Mouse (Mus musculus) forebrain, embryonic 16.5 days (tissue): Measurements from ENCODE around the gene Gm5148. TPM values are rescaled to one million over a fixed set of nuclear protein-coding genes. Genes with fewer than 3 reads are reported as not detected.

ENCODE experiments used
- ATAC-seq: fragments of 200-750 bp; cut with Nextera tagmentation; 2 replicates; pipeline ENCODE4 v1.8.0; 2017; ENCODE audit warnings: mild to moderate bottlenecking, moderate library complexity
- H3K27ac ChIP-seq: fragments of 300-500 bp; sonication (generic); 2 replicates; pipeline ENCODE4 v1.5.1; 2014; ENCODE audit warnings: low read length, control low read depth
- H3K27me3 ChIP-seq: fragments of 300-500 bp; sonication (generic); replicated peaks from 2 replicates; pipeline ENCODE4 v1.6.1; 2014; ENCODE audit warnings: low read length; ENCODE audit not compliant: control insufficient read depth, insufficient read depth
- H3K36me3 ChIP-seq: fragments of 300-500 bp; sonication (generic); 2 replicates; pipeline ENCODE4 v1.6.1; 2014; ENCODE audit not compliant: control insufficient read depth, insufficient read depth
- H3K4me1 ChIP-seq: fragments of 300-500 bp; sonication (generic); replicated peaks from 2 replicates; pipeline ENCODE4 v1.6.1; 2014; ENCODE audit warnings: low read length; ENCODE audit not compliant: control insufficient read depth, insufficient read depth
- H3K4me2 ChIP-seq: fragments of 300-500 bp; sonication (generic); 2 replicates; pipeline ENCODE4 v1.6.1; 2014; ENCODE audit warnings: mild to moderate bottlenecking, low read length, control low read depth
- H3K4me3 ChIP-seq: fragments of 300-500 bp; sonication (generic); replicated peaks from 2 replicates; pipeline ENCODE4 v1.5.1; 2014; ENCODE audit warnings: mild to moderate bottlenecking, low read length, control low read depth
- H3K9ac ChIP-seq: fragments of 300-500 bp; sonication (generic); replicated peaks from 2 replicates; pipeline ENCODE4 v1.6.1; 2014; ENCODE audit warnings: low read depth, low read length, control low read depth
- H3K9me3 ChIP-seq: fragments of 300-500 bp; sonication (generic); 2 replicates; pipeline ENCODE4 v1.6.1; 2016; ENCODE audit warnings: low read length; ENCODE audit not compliant: control insufficient read depth
- WGBS: fragments of 180-500 bp; shearing (Covaris S2); extraction: QIAGEN DNeasy Blood & Tissue Kit; methylation state at CpG from one replicate; pipeline ENCODE4 v1.1.7; 2014; 5-methylcytosine and 5-hydroxymethylcytosine counted together
- polyA plus RNA-seq: library from polyadenylated mRNA; unstranded; fragments of >200 nt; fragmentation: Nextera tagmentation; extraction: Ambion mirVana; gene quantifications from 2 replicates; pipeline ENCODE4 v1.2.1, GENCODE M21; 2015

The Gm5148 gene
- polyA plus RNA-seq, 1 experiment from 2014 or later: 6.1 TPM

DNA sequence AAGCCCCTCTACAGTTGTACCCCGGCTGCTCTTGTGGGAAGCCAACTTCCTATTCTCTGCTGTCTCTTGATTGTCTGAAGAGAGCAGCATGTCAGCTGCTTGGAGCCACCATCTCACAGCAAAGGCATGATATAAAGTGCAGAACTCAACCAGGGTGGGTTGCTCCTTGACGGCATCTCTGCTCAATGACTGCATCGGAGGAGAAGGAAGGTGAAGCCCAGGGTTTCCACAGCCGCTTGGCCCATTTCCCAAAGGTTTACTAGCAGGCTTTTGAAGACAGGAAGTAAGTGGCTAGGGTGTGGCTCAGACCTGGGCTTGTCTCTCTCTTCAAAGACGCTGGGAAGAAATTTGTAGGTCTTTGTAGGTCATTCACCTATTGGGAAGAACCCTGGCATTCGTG lies 36.6 kb upstream of the Gm5148 start:
- WGBS: 86% methylated on average over 6 of the region's 6 CpGs
- Histone ChIP-seq H3K4me3 (no peak overlapping the region), H3K27me3 (no peaks in the 10 kb centered on the region), H3K36me3 (no peaks in the 10 kb centered on the region), H3K9ac (no peak overlapping the region), H3K4me2 (no peak overlapping the region), H3K27ac (no peak overlapping the region), H3K4me1 (peaks cover 9% of the 10 kb centered on the region), H3K9me3 (peaks cover 6% of the 10 kb centered on the region)
- no peak for ATAC-seq

DNA sequence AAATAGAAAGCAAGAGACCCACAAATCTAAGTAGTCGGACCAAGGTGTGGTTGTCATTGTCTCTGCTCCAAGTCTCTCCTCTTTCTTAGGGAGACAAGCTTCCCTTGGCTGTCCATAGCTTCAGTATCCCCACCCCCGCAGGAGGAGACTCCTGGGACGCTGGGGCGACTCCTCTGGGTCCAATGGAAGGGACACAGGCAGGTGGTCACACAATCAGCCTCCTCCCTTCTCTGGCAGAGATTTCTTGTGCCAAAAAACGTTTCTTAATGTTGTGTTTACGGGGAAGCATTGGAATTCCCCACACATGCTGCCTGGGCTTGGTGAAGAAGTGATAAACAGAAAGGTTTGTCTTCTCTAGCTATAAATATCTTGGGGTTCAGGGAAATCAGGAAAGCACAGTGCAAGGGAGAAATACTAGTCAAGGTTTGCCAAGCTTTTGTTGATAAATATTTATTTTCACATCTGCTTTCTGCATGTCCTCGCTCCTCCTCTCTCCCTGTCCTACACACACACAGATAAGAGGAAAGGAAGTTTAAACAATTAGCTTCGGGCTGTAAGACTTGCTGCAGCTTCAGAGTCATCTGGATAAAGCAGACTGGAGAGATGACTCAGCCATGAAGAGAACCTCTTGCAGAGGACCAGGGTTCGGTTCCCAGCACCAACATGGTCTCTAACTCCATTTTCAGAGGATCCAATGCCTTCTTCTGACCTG lies 34.5 kb upstream of the Gm5148 start:
- no peak overlapping the region for H3K9ac ChIP-seq
- peaks cover 7% of the 10 kb centered on the region for H3K9me3 ChIP-seq
- no peaks in the 10 kb centered on the region for H3K36me3 ChIP-seq
- 39% methylated on average over 9 of the region's 9 CpGs for WGBS
- peak; percentile 41 for ATAC-seq
- peak overlapping the region; percentile 49 for H3K4me2 ChIP-seq
- peaks cover 9% of the 10 kb centered on the region for H3K4me1 ChIP-seq
- no peak overlapping the region for H3K27ac ChIP-seq
- no peaks in the 10 kb centered on the region for H3K27me3 ChIP-seq
- H3K4me3 ChIP-seq: no peak overlapping the region; the same call in 1 of the 2 replicates

DNA sequence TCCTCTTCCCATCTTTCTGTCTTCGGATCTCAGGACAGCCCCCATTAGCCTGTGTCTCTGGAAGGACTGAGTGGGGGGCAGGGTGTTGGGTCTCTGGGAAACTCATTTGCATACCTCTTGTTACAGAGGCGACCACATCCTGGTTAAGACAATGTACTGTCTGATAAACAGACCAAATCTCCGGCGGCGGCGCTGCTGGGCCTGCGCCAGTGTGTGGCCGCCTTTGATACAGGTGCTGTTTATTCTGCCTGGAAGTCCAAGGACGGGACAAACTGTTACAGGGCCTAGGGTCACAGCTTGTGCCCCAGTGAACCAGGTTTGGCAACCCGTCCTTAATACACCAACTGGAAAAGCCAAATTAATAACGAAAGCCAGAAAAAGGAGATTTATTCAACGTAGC lies 33.8 kb upstream of the Gm5148 start:
- peaks cover 9% of the 10 kb centered on the region for H3K4me1 ChIP-seq
- H3K9me3 ChIP-seq: peaks cover 7% of the 10 kb centered on the region
- no peak overlapping the region for H3K27ac ChIP-seq
- H3K36me3 ChIP-seq: no peaks in the 10 kb centered on the region
- WGBS: under 1% methylated on average over 12 of the region's 12 CpGs
- peak overlapping the region; percentile 28; the same call in 1 of the 2 replicates for H3K9ac ChIP-seq
- H3K4me3 ChIP-seq: peak overlapping the region; percentile 15
- H3K27me3 ChIP-seq: no peaks in the 10 kb centered on the region
- ATAC-seq: peak; percentile 81
- peak overlapping the region; percentile 49 for H3K4me2 ChIP-seq

GRCm38 (mm10) chr3:37757613-37758012 lies 33.3 kb upstream of the Gm5148 start:
- WGBS: 23% methylated on average over 4 of the region's 4 CpGs
- Histone ChIP-seq H3K4me3 (no peak overlapping the region), H3K27me3 (no peaks in the 10 kb centered on the region), H3K9me3 (peaks cover 7% of the 10 kb centered on the region), H3K4me1 (peaks cover 9% of the 10 kb centered on the region), H3K27ac (no peak overlapping the region), H3K4me2 (no peak overlapping the region; the same call in 1 of the 2 replicates), H3K9ac (no peak overlapping the region), H3K36me3 (no peaks in the 10 kb centered on the region)
- no peak for ATAC-seq

GRCm38 (mm10) chr3:37756005-37756404 lies 31.7 kb upstream of the Gm5148 start:
- 76% methylated on average over 2 of the region's 2 CpGs for WGBS
- Histone ChIP-seq H3K36me3 (no peaks in the 10 kb centered on the region), H3K9ac (no peak overlapping the region), H3K9me3 (peaks cover 7% of the 10 kb centered on the region), H3K4me1 (peaks cover 9% of the 10 kb centered on the region), H3K4me3 (no peak overlapping the region), H3K4me2 (no peak overlapping the region), H3K27me3 (no peaks in the 10 kb centered on the region), H3K27ac (no peak overlapping the region)
- no peak for ATAC-seq

- no peaks in the 10 kb centered on the region for H3K36me3 ChIP-seq
These were observed 30.3 kb upstream of the Gm5148 start for GRCm38 (mm10) chr3:37754639-37755038.

GRCm38 (mm10) chr3:37753148-37753547 lies 28.9 kb upstream of the Gm5148 start:
- H3K9ac ChIP-seq: no peak overlapping the region
- H3K4me1 ChIP-seq: peaks cover 3% of the 10 kb centered on the region
- H3K4me2 ChIP-seq: no peak overlapping the region
- H3K9me3 ChIP-seq: peaks cover 3% of the 10 kb centered on the region; the same call in 1 of the 2 replicates
- 96% methylated on average over 3 of the region's 3 CpGs for WGBS
- H3K36me3 ChIP-seq: no peaks in the 10 kb centered on the region
- no peaks in the 10 kb centered on the region for H3K27me3 ChIP-seq
- ATAC-seq: no peak
- no peak overlapping the region for H3K4me3 ChIP-seq
- H3K27ac ChIP-seq: no peak overlapping the region

More at GRCm38 (mm10) chr3:37754639-37755038, 30.3 kb upstream of the Gm5148 start:
- Histone ChIP-seq H3K4me3 (no peak overlapping the region), H3K9ac (no peak overlapping the region), H3K4me1 (peaks cover 9% of the 10 kb centered on the region), H3K9me3 (peaks cover 7% of the 10 kb centered on the region), H3K4me2 (no peak overlapping the region), H3K27me3 (no peaks in the 10 kb centered on the region), H3K27ac (no peak overlapping the region)
- 93% methylated on average over 3 of the region's 3 CpGs for WGBS
- ATAC-seq: no peak

- H3K27ac ChIP-seq: no peak overlapping the region
- H3K9ac ChIP-seq: no peak overlapping the region
- no peaks in the 10 kb centered on the region for H3K27me3 ChIP-seq
- H3K4me2 ChIP-seq: no peak overlapping the region
- WGBS: 89% methylated on average over 16 of the region's 16 CpGs
- no peak for ATAC-seq
- H3K9me3 ChIP-seq: no peaks in the 10 kb centered on the region
- no peak overlapping the region for H3K4me3 ChIP-seq
- H3K36me3 ChIP-seq: no peaks in the 10 kb centered on the region
- H3K4me1 ChIP-seq: no peaks in the 10 kb centered on the region
These were observed 23.9 kb upstream of the Gm5148 start for GRCm38 (mm10) chr3:37748002-37748733.

GRCm38 (mm10) chr3:37747258-37748001 lies 23.1 kb upstream of the Gm5148 start:
- no peak overlapping the region for H3K27ac ChIP-seq
- no peak overlapping the region for H3K4me2 ChIP-seq
- no peak overlapping the region for H3K4me3 ChIP-seq
- no peaks in the 10 kb centered on the region for H3K36me3 ChIP-seq
- H3K9ac ChIP-seq: no peak overlapping the region
- no peak for ATAC-seq
- 87% methylated on average over 9 of the region's 9 CpGs for WGBS
- no peaks in the 10 kb centered on the region for H3K9me3 ChIP-seq
- no peaks in the 10 kb centered on the region for H3K27me3 ChIP-seq
- no peaks in the 10 kb centered on the region for H3K4me1 ChIP-seq
